Mouse (Mus musculus) adrenal gland, adult (tissue): ENCODE results near the gene Hpgd.
"Not testable (repeated sequence)": the region's sequence is repeated elsewhere in the genome, so short reads cannot be mapped to it uniquely, and the experiment has no call there.

Experiments
- DNase-seq, 2 experiments: peaks; one replicate each; pipeline ENCODE4 v3.0.0; 2022 to 2023; ENCODE audit warnings: low spot score in 1 of 2; ENCODE audit not compliant: inconsistent age in 2 of 2

Hpgd gene

DNA sequence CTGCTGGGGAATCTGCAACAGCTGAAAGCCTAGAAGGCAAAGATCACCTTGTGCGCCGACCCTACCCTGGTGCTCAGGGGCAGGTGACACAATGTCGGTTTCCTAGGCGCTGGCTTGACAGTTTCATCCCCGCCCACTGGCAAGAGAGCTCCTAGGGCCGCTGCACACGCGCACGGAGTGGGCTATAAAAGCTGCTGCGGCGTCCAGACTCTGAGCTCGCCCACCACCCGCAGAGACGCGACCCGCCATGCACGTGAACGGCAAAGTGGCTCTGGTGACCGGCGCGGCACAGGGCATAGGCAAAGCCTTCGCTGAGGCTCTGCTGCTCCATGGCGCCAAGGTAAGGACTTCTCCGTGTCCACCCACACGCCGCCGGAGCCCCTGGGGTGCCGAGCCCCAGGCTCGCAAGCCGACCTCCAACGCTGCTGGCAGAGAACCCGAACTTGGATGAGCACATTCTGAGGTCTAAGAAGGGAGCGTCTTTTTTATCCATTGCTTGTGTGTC lies at the start of gene Hpgd:
TSS of gene Hpgd (plus strand) at position 213 of the 505 bp plus-strand sequence.
- peak; percentile 26 to 55 for DNase-seq

DNA sequence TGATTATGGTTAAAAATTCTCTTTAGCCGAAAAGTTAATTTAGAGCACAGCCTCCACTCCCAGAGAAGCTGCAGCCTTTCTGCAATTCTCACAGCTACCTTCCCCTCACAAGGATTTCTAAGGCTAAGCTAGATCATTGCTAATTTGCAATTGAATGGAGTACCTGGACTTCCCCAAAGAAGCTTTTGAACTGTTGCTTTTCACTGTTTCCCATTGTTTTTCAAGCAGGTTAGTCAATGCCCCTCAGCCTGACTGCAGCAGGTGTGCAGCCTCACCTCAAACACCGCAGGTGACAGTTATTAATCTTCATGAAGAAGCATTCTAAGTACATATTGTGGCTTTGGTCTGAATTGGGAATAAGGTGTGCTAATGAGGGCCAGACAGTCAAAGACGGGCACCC lies 42.7 kb upstream of the Hpgd start:
- DNase-seq: not testable (repeated sequence)

DNA sequence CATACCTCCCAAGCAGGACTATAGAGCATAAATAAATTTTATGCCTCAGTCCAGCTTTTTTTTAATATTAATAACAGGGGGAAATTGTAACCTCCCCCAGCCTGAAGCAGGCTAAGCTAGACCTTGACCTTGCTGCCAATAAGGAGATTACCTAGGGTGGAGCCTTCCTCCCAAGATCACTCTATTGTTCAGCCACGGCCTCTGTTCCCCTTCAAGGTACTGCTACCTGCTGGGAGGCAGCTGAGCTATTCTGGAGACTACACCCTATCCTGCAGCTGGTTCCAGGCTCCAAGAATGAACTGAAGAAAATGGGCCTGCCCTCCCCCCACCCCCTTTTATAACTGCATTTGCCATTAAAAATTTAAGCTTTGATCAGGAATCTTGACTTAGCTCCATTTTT lies 42.1 kb upstream of the Hpgd start:
- DNase-seq: no peak

DNA sequence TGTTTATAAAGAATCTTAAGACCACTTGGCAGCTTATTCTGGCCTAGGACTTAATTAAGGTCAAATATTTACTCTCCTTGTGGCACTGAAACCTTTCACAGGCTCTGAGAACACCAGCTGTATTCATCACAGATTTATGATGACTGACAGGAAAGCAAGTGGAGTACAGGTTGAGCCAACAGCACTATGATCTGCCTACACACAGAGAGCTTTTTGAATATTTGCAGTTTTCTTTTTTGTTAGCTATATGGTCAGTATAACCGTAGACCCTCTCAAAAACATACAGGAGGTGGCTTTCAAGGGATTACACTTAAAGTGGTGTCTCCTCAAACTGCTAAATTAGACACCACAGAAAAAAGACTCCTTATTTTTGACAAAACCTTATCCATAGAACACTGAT lies 33.2 kb upstream of the Hpgd start:
- no peak for DNase-seq

DNA sequence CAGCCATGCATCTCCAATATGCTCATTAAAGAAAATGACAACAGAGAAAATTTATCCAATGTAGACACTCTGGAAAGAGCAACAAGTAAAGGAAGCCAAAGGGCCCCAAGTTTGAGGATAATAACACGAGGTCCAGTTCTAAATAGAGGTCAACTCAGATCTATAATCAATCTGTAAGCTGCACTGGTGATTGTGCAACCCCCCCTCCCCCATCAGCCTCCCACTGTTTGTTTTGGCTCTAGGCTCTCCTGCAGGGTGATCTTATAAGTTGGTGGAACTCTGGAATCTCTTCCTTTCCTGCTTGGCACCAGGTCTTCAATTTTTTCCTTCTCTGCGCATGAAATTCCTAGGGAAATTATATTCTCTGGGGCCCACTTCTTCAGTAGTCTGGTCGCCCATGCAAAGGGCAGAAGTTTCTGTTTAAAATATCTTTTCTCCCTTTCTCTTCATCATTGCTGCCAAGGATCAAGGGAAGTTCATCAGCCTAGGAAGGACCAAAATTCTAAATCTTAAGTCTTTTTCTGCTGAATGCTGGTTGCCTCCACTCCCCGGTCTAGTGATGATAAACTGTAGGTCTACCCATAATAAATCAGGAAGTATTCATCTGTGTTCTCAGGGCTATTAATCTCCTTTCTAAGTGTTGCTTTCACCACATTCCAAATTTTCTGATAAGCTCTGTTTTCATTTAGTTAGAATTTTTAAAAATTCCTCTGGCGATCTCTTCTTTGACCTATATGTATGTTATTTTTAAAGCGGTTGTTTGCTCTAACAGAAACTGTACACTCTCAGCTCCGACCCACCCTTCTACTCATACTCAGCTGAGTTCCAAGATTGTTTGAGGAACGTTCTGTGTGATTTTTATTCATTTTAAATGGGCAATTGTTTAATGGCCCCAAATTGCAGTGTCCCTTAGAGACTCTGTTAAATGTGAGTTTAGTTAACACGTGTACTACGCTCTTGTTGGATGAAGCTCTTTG lies 24.4 kb upstream of the Hpgd start:
- DNase-seq: peak in 1 of 2 experiments; percentile 44

DNA sequence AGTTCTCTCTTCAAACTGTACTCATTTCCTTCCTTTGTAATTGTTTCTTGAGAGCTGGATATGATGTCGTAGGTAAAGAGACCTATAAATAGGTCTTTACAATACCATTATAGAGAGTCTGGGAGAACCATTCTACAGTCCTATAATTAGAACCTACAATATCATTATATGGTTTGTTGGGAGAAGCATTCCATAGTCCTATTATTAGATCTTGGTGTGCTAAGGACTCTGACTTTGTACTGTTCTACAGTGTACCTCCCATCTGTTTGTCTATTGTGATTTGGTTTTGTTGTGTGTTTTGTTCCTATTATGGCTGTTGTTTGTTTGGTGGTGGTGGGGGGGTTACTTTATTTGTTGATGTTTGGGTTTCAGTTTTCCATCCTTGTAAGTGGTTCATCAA lies 21.5 kb upstream of the Hpgd start:
- DNase-seq: no peak

DNA sequence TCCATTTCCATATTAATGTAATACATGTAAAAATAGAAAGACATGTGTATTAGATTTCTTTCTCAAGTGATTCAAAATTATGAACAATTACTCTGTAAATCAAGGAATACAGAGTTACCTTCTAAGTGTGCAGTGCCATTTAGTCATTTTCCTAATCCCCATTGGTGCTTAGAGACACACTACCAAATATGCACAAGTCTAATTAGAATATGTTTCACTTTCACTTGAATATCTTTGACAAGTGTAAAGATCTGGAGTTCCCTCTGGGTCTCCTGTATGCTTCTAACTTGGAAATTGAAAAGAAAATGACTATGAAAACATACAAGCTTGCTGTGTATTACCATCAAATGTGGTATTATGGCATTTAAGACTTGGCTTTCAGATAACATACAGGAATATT lies 19.1 kb upstream of the Hpgd start:
- DNase-seq: no peak

DNA sequence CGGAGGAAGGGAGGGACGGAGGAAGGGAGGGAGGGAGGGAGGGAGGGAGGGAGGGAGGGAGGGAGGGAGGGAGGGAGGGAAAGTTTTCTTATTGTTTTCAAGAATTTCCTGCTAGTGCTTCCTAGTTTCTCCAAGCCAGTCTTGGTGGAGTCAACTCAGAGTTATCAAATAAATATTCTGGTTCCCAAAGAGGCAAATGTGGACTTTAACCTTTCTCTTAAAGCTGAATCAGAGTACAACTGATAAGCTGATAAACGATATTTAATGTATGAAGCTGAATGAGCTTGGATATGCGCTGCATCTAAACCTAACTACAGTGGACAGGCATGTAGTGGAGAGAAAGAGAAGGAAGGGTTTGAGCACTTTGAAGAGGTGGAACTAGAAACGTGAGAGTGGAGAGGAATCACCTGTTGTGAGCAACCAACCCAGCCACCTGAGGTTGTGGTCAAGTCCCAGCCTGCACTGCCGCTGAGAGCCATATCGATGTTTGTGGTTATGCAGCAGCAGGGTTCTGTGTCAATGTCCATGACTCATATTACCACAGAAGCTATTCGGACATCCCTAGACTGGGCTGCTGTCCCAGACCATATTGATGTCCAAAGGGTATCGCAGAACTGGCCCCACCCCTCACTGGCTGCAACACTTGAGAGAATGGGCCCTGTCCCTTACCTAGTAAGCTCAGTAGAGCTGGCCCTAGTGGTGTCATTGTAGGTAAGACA lies 16.4 kb upstream of the Hpgd start:
- no peak for DNase-seq

DNA sequence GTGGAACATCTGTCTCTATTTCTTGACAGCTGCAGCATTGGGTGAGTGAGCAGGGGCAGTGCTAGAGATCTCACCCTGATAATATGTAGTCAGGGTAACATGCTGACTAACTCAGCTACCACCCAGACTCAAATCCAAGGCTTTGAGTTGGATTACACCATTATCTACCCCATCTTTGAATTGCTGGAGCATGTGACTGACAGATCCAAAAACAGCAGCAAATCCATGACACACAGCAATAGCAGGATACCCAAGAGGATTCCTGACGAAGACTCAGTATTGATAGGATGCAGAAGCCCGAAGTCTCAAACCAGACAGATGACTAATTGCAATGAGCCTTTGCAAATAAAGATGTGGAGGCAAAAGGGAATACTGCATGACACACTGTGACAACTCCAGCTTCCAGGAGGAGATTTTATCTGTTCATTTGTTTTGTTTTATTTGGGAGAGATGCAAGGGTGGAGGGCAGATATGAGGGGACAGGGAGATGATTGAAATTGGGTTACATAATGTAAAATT lies 15.8 kb upstream of the Hpgd start:
- no peak for DNase-seq

DNA sequence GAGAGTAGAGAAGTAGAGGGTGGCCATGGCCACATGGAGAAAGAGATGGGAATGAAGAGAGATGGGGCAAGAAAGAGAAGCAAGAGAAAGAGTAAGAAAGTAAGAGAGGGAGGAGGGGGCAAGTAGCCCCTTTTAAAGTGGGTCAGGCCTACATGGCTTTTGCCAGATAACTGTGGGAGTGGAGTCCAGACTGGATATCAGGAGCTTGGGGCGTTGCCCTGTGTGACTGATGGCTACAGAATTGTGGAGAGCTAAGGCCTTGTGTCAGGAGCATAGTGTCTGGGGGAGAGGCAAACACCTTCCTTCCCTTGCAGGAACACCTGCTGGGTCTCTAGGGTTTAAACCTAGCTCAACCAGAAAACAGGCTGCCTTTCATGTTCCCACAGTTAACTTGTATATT lies 10.4 kb upstream of the Hpgd start:
- no peak for DNase-seq

DNA sequence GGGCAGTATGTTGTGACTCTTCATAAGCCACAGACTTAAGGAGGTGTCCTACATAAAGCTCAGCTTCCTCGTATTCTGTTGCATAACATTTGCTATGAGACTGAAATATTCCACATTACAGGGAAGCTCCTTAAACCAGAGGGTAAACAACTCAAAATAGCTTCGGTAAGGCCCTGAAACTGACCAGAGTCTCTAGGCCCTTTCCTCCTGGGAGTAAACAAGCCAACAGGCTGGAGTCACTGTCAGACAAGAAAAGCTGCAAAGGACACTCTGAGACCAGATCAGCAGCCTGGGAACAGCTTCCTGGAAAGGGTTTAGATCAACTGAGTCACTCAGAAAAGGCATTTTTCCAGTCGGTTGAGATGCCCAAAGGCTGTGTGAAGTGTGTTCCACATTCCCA lies 9.4 kb upstream of the Hpgd start:
- peak in 1 of 2 experiments; percentile 32 for DNase-seq

DNA sequence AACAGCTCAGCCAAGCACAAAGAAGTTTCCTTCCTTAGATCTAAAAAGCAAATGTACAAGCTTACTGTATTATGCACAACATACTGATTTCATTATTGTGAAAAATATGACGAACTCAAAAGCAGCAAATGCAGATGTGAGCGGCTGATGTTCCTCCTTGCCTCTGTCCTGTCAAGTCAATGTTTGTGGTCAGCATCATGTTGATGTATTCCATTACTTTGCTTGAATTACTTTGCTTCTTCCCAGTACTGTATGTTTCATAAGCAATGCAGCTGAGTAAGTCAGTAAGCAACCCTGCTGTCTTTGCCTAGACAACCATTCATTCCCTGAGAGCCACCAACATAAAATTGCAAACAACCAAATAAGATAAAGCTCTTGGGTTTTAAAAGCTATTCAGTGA lies 7.7 kb upstream of the Hpgd start:
- no peak for DNase-seq

DNA sequence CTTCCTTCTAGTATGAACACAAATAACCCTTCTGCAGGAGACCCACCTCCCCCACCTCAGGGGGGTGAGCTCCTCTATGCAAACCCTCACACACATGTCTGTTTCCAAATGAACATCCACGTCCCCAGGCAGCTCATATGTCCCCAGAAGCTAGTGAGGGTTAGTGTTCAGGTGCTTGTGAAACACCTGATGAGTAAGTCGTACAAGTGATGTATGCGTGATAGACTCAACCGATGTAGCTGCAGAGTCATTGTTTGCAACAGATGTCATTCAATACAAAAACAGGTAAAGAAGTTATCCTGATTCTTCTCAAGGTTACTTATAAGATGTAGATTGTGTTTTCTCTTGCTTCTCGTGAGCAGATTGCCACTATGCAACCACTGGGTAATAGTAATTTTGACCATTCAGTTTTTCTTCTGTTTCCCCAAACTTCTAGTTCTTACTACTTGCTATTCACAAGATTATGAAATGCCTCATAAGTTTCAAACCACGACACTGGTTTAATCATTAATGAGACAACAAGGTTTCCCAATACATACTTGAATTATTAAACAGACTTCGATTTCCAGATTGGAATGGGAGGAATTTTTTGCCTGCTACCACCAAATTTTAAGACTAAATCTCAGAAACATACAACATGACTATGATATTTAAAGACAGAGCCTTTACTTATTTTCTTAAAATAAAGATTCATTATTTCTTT lies 6.9 kb upstream of the Hpgd start:
- DNase-seq: no peak

DNA sequence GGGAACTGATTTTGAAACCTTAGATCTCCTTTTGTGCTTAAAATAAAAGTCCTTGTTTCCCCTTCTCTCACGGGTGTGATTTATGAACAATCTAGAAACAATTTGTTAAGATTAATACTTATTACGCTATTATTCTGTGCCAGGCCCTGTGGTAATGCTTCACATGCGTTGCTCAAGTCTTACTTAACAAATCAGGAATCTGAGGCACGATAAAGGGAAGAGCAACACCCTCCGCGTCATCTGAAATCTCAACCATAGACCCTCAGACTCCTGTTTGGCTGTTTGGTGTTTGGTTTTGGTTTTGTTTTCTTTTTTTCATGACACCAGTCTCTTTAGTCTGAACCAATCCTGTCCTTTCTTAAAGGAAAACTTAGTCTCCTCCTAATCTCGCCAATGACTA lies 2.1 kb upstream of the Hpgd start:
- DNase-seq: peak in 1 of 2 experiments; percentile 35

DNA sequence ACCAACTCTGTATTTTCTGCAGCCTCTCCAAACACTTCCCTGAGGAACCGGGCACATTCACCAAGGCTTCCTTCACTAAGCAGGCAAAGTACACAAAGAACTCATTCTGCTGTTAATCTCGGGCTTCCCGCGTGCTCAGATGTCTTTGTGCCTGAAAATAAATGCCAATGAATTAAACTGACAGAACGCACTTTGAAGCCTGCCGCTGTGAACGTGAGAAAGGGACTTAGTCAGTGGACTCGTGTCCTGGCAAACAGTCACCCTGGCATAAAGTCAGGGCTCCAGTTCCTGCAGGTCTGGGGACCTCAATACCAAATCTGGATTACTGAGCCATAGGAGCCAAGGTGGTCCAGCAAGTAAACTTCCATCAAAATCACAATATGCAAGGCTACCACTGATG lies 905 bp upstream of the Hpgd start:
- DNase-seq: peak; percentile 25 to 60

DNA sequence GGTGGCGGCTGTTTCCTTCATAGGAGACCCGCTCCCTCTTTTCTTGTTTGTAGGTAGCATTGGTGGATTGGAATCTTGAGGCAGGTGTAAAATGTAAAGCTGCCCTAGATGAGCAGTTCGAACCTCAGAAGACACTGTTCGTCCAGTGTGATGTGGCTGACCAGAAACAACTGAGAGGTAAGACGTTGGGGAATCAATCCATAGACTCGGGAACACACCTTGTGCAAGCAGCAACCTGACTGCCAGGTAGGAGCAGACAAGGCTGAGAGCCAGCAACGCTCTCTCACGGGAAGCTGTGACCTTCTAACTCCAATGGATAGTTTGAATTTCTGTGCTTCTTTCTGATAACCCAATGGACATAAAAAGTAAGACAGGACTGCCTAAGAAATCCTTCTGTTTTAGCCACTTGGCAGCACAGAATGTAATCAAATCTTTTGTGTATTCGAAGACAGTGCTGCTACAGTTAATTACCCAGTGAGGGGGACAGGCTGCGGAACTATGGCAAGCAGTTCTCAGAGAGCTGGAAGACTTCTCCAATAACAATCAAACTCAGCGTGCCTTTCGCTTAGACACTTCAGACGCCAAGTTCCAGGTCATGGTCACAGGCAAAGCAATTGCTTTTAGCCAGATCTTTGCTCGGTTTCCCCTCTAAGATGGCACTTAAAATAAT lies 636 bp downstream of the Hpgd start:
- no peak for DNase-seq

DNA sequence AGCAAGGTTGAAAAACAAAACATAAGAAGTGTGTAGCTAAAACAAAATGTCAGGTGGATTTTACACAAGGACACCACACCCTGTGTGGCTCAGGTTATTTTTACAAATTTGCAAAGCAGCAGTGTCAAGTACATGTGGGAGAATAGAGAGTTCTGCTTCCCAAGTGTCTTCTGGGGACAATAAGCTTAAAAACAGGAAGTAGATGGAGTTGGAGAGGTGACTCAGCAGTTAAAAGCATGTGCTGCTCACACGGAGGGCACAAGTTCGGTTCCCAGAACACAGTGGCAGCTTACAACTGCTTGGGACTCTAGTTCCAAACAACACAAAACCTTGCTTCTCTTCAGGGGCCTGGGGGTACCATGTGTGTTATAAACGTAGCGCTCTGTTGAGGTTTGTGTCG lies 5.0 kb downstream of the Hpgd start:
- no peak for DNase-seq

DNA sequence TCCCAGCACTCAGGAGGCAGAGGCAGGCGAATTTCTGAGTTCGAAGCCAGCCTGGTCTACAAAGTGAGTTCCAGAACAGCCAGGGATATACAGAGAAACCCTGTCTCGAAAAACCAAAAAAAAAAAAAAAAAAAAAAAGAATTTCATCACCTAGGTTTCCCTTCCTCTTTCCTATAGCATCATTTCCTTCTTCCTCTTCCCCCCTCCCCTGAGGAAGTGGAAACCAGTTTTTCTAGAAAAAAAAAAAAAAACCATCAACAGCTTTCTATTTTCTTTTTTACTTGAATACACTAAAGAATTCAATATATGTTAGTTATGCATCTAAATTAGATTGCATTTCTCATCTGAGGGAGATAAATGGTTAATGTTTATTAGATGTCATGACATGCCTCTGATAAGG lies 6.9 kb downstream of the Hpgd start:
- not testable (repeated sequence) for DNase-seq

DNA sequence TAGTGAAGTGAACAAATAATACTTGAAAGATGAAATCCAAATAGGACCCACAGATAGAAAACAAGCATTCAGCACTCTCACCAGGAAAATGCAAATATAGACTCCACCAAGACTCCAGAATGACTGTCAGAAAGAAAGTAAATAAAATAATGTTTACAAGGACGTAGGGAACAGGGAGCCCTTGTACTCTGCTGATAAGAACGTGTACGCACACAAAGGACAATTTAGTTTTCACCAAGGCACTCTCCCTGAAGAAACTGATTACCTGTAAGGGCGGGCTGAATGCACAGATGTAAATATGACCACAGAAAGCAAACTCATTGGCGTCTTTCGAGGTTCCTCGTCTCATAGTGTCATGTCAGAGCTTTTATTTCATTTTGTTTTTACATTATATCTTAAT lies 10.2 kb downstream of the Hpgd start:
- no peak for DNase-seq

DNA sequence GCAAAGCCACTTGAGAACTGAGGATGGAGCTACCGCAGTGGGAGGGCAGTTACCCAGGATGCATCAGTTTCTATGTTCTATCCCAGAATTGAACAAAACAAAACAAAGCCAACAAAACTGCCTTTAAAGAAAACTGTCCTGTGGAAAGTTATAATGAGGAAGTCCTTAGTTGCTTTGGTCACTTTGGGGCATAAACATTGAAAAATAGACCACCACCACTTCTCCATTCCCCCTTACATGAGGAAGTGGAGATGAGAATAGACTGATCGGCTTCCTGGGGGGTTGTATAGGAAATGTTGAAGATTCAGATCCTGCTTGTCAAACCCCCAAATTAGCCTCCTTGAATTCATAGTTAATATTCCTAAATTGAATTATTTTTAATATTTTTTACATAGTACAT lies 19.2 kb downstream of the Hpgd start:
- no peak for DNase-seq

DNA sequence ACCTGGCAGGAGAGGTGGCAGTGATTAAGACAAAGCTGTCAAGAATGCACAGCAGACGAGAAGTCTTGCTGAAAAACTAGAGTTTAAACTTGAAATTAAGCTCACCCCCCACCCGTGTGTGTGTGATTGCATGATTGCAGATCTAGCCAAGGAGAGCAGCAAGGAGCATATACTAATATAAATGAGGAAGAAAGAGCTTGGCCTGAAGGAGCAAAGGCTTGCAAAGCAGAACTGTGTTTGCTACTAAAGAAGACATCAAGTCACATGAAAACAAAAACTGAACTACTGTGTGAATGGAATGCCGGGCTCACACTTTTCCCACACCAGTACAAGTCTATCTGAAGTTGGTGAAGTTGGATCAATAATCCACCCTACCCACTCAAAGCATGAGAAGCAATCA lies 20.8 kb downstream of the Hpgd start:
- no peak for DNase-seq
